24 mouse cellular contexts compared by ENCODE assay signal in genomic region chr15:97670554-97670953, GRCm38 (mm10). TPM values are rescaled to one million over a fixed set of nuclear protein-coding genes. Genes with fewer than 3 reads are reported as not detected.
A peak's percentile ranks its signal among the peaks of the same experiment; 100 is the strongest.
DNase-seq lines count a peak whose midpoint lies in the region; ATAC-seq and TF ChIP-seq lines count a peak whose summit lies in the region.
"Had no signal": no experiment of that assay in that cellular context is flagged by ENCODE, and none has a peak within 500 bp of the region (broad histone marks: within the 10 kb centered on the region; RNA-seq: fewer than 3 reads in every experiment).

No protein-coding gene starts in this region.

- H3K9me3 ChIP-seq in lung, postnatal 0 days (ENCODE audit: low read length), result no peaks in the 10 kb centered on the region
- H3K9me3 ChIP-seq in forebrain, embryonic 11.5 days (ENCODE audit: control insufficient read depth, low read length), result no peaks in the 10 kb centered on the region
- no peaks in the 10 kb centered on the region for H3K9me3 ChIP-seq in intestine, embryonic 16.5 days (ENCODE audit: control insufficient read depth, low read length)
- H3K9me3 ChIP-seq: forebrain, embryonic 13.5 days; hindbrain, embryonic 13.5 days; limb, embryonic 10.5 days; neural tube, embryonic 15.5 days had no signal

- no peaks in the 10 kb centered on the region for H3K4me1 ChIP-seq in lung, postnatal 0 days (ENCODE audit: insufficient read depth, low read depth, low read length)
- 0 out of 2 replicates have a peak, but pooled peaks cover 2% of the 10 kb centered on the region for H3K4me1 ChIP-seq in lung, adult 2 months (ENCODE audit: control insufficient read depth, insufficient read depth, low read length)
- H3K4me1 ChIP-seq in forebrain, embryonic 11.5 days (replicated peaks; ENCODE audit: control insufficient read depth, insufficient read depth, low read length), result no peaks in the 10 kb centered on the region
- no peaks in the 10 kb centered on the region for H3K4me1 ChIP-seq in intestine, embryonic 16.5 days (ENCODE audit: control insufficient read depth, insufficient read depth, low read length)

- intact Hi-C loops in gastrocnemius, adult 2 months (cut with DNase I), result no loop called here

- WGBS in lung, postnatal 0 days, result 65% methylated on average over 6 of the region's 6 CpGs
- 45% methylated on average over 6 of the region's 6 CpGs for WGBS in lung, adult 2 months
- whole genome bisulfite sequencing in forebrain, embryonic 11.5 days, result 84% methylated on average over 6 of the region's 6 CpGs
- WGBS in intestine, embryonic 16.5 days, result 85% methylated on average over 6 of the region's 6 CpGs

- no peaks in the 10 kb centered on the region for H3K27me3 ChIP-seq in lung, postnatal 0 days (replicated peaks; ENCODE audit: insufficient read depth, low read length)
- H3K27me3 ChIP-seq in forebrain, embryonic 11.5 days (ENCODE audit: control insufficient read depth, insufficient read depth, low read length), result no peaks in the 10 kb centered on the region
- H3K27me3 ChIP-seq in intestine, embryonic 16.5 days (replicated peaks; ENCODE audit: control insufficient read depth, insufficient read depth, low read length), result no peaks in the 10 kb centered on the region
- H3K27me3 ChIP-seq: forebrain, embryonic 13.5 days; hindbrain, embryonic 13.5 days; neural tube, embryonic 15.5 days; Patski had no signal

- no peak overlapping the region for H3K4me2 ChIP-seq in lung, postnatal 0 days (replicated peaks; ENCODE audit: low read depth, low read length)
- no peak overlapping the region for H3K4me2 ChIP-seq in forebrain, embryonic 11.5 days (ENCODE audit: low read depth, low read length, severe bottlenecking)
- H3K4me2 ChIP-seq in intestine, embryonic 16.5 days (ENCODE audit: low read depth, low read length), result no peak overlapping the region
- H3K4me2 ChIP-seq: forebrain, embryonic 13.5 days; hindbrain, embryonic 13.5 days; neural tube, embryonic 15.5 days had no signal

- no peak overlapping the region for H3K27ac ChIP-seq in gastrocnemius, adult 2 months
- H3K27ac ChIP-seq in lung, postnatal 0 days (ENCODE audit: low read length), result no peak overlapping the region
- no peak overlapping the region for H3K27ac ChIP-seq in forebrain, embryonic 11.5 days (ENCODE audit: low read depth, low read length)
- no peak overlapping the region for H3K27ac ChIP-seq in intestine, embryonic 16.5 days (ENCODE audit: low read length)
- H3K27ac ChIP-seq: forebrain, embryonic 13.5 days; hindbrain, embryonic 13.5 days; left cerebral cortex, adult 2 months; limb, embryonic 10.5 days; neural tube, embryonic 15.5 days had no signal

- H3K4me3 ChIP-seq in gastrocnemius, adult 2 months, result no peak overlapping the region
- no peak overlapping the region for H3K4me3 ChIP-seq in lung, postnatal 0 days (ENCODE audit: low read depth, low read length)
- H3K4me3 ChIP-seq in lung, adult 2 months (replicated peaks; ENCODE audit: extremely low read depth, low read depth, low read length), result no peak overlapping the region
- no peak overlapping the region for H3K4me3 ChIP-seq in forebrain, embryonic 11.5 days (ENCODE audit: low read depth, low read length)
- H3K4me3 ChIP-seq in intestine, embryonic 16.5 days (ENCODE audit: low read length), result no peak overlapping the region
- H3K4me3 ChIP-seq: forebrain, embryonic 13.5 days; hindbrain, embryonic 13.5 days; left cerebral cortex, adult 2 months; limb, embryonic 10.5 days; neural tube, embryonic 15.5 days had no signal

- TF ChIP-seq POLR2A in lung, adult 2 months (IDR thresholded peaks at IDR 0.05; ENCODE audit: borderline replicate concordance, extremely low read depth, low read depth, low read length), result no peak

- peak; percentile 49 for ATAC-seq in lung, postnatal 0 days
- ATAC-seq in granulocyte monocyte progenitor cell, adult 5-6 weeks (replicated peaks; ENCODE audit: poor library complexity, severe bottlenecking), result peak; percentile 46; the same call in 1 of the 2 replicates
- ATAC-seq in forebrain, embryonic 11.5 days (replicated peaks; ENCODE audit: low FRiP score), result no peak
- no peak for ATAC-seq in intestine, embryonic 16.5 days
- ATAC-seq: activated CD4-positive, CD25-positive, alpha-beta regulatory T cell, adult 4 months; forebrain, embryonic 13.5 days; inflammation-experienced regulatory T-cells, adult 6 months; liver, postnatal 0 days; midbrain, embryonic 16.5 days; Patski had no signal

- H3K9ac ChIP-seq in lung, postnatal 0 days (replicated peaks; ENCODE audit: low read depth), result no peak overlapping the region
- H3K9ac ChIP-seq in forebrain, embryonic 11.5 days (ENCODE audit: low read length), result no peak overlapping the region
- no peak overlapping the region for H3K9ac ChIP-seq in intestine, embryonic 16.5 days (ENCODE audit: low read depth, low read length)
- H3K9ac ChIP-seq: forebrain, embryonic 13.5 days; hindbrain, embryonic 13.5 days; liver, postnatal 0 days; neural tube, embryonic 15.5 days had no signal

- no peak for TF ChIP-seq CTCF in gastrocnemius, adult 2 months (IDR thresholded peaks at IDR 0.05)
- no peak for TF ChIP-seq CTCF in lung, postnatal 0 days (IDR thresholded peaks at IDR 0.05)
- no peak for TF ChIP-seq CTCF in lung, adult 2 months (IDR thresholded peaks at IDR 0.05; ENCODE audit: insufficient read depth, low read length)

- no peak for TF ChIP-seq EP300 in lung, postnatal 0 days (IDR thresholded peaks at IDR 0.05)

- DNase-seq in gastrocnemius, adult 2 months, result peak; percentile 39
- DNase-seq in gastrocnemius, postnatal 10 days, result no peak
- peak; percentile 19 for DNase-seq in lung, postnatal 0 days (ENCODE audit: low spot score)
- DNase-seq in lung, adult 2 months, result no peak
- no peak for DNase-seq in forebrain, embryonic 11.5 days (ENCODE audit: low spot score)
- DNase-seq: cerebellum, adult 9-10 months; gastrocnemius, postnatal 36 days; kidney, adult 9 months; kidney, postnatal 36 days; liver, postnatal 0 days; right cerebral cortex, postnatal 14 days; spleen, adult 18-20 months; thymus, postnatal 36 days had no signal

- peaks cover 8% of the 10 kb centered on the region; the same call in 1 of the 2 replicates for H3K36me3 ChIP-seq in lung, postnatal 0 days (ENCODE audit: insufficient read depth, low read length)
- peaks cover 3% of the 10 kb centered on the region for H3K36me3 ChIP-seq in forebrain, embryonic 11.5 days (ENCODE audit: control insufficient read depth, insufficient read depth, low read length)
- peaks cover 5% of the 10 kb centered on the region; the same call in 1 of the 2 replicates for H3K36me3 ChIP-seq in intestine, embryonic 16.5 days (ENCODE audit: control insufficient read depth, insufficient read depth, low read length)

RNA-seq across cellular contexts. Expression of gene Rpap3, which starts 35.1 kb away (rescaled TPM):
- total RNA-seq in gastrocnemius, adult 2 months (2021), result 10 to 100 TPM; 11.4 to 13.3 TPM
- total RNA-seq in gastrocnemius, postnatal 10 days (2021), result 10 to 100 TPM; 10.2 to 13.2 TPM
- 14.3 and 15.5 TPM in 2 replicates for polyA plus RNA-seq in lung, postnatal 0 days (2015; fragmentation: Nextera tagmentation; extraction: Ambion mirVana)
- 3.1 and 5.0 TPM in 2 replicates for polyA plus RNA-seq in lung, adult 2 months (2012; rRNA removed)
- 25.7 and 31.1 TPM in 2 replicates for total RNA-seq in granulocyte monocyte progenitor cell, adult 5-6 weeks (2014; fragmentation: Nextera tagmentation)
- total RNA-seq in granulocyte monocyte progenitor cell, adult 5-6 weeks (2017), result 33.2 and 46.7 TPM in 2 replicates
- 47.8 and 48.5 TPM in 2 replicates for polyA plus RNA-seq in forebrain, embryonic 11.5 days (2014; fragmentation: Nextera tagmentation; extraction: Ambion mirVana)
- polyA plus RNA-seq in intestine, embryonic 16.5 days (2015; fragmentation: Nextera tagmentation; extraction: Ambion mirVana), result 17.5 and 18.8 TPM in 2 replicates

Comparison
In these comparisons a context has a peak if more than half of its experiments do, and no peak if none do; other contexts are left out.
1. DNase-seq: peak in gastrocnemius, adult 2 months (single experiment) and lung, postnatal 0 days (single experiment); none in gastrocnemius, postnatal 10 days (single experiment), lung, adult 2 months (single experiment) and forebrain, embryonic 11.5 days (single experiment).
2. ATAC-seq: peak in lung, postnatal 0 days (single experiment) and granulocyte monocyte progenitor cell, adult 5-6 weeks (single experiment); none in forebrain, embryonic 11.5 days (single experiment) and intestine, embryonic 16.5 days (single experiment).